Mouse (Mus musculus) neural tube, embryonic 13.5 days (tissue): ENCODE results near the gene Iffo1. TPM values are rescaled to one million over a fixed set of nuclear protein-coding genes. Genes with fewer than 3 reads are reported as not detected.
"Not testable (repeated sequence)": the region's sequence is repeated elsewhere in the genome, so short reads cannot be mapped to it uniquely, and the experiment has no call there.

Experiments used
- ATAC-seq: fragments of 200-750 bp; cut with Nextera tagmentation; 2 replicates; pipeline ENCODE4 v1.8.0; 2017; ENCODE audit warnings: low read depth, mild to moderate bottlenecking, moderate TSS enrichment, moderate library complexity
- H3K27ac ChIP-seq: fragments of 300-500 bp; sonication (generic); replicated peaks from 2 replicates; pipeline ENCODE4 v1.5.1; 2015; ENCODE audit warnings: moderate library complexity, mild to moderate bottlenecking, inconsistent platforms
- H3K27me3 ChIP-seq: fragments of 300-500 bp; sonication (generic); 2 replicates; pipeline ENCODE4 v1.6.1; 2015; ENCODE audit warnings: mild to moderate bottlenecking, inconsistent platforms
- H3K36me3 ChIP-seq: fragments of 300-500 bp; sonication (generic); 2 replicates; pipeline ENCODE4 v1.6.1; 2015; ENCODE audit warnings: mild to moderate bottlenecking, inconsistent platforms
- H3K4me1 ChIP-seq: fragments of 300-500 bp; sonication (generic); replicated peaks from 2 replicates; pipeline ENCODE4 v1.6.1; 2015; ENCODE audit warnings: inconsistent platforms
- H3K4me2 ChIP-seq: fragments of 300-500 bp; sonication (generic); 2 replicates; pipeline ENCODE4 v1.6.1; 2015; ENCODE audit warnings: inconsistent platforms, mild to moderate bottlenecking, moderate library complexity
- H3K4me3 ChIP-seq: fragments of 300-500 bp; sonication (generic); 2 replicates; pipeline ENCODE4 v1.5.1; 2015; ENCODE audit warnings: mild to moderate bottlenecking, inconsistent platforms
- H3K9ac ChIP-seq: fragments of 300-500 bp; sonication (generic); 2 replicates; pipeline ENCODE4 v1.6.1; 2015; ENCODE audit warnings: moderate library complexity, mild to moderate bottlenecking, inconsistent platforms
- H3K9me3 ChIP-seq: fragments of 300-500 bp; sonication (generic); 2 replicates; pipeline ENCODE4 v1.6.1; 2016; ENCODE audit warnings: inconsistent platforms
- WGBS: fragments of 180-500 bp; shearing (Covaris S2); methylation state at CpG from one replicate; pipeline ENCODE4 v1.1.7; 2015; 5-methylcytosine and 5-hydroxymethylcytosine counted together
- polyA plus RNA-seq: library from polyadenylated mRNA; unstranded; fragments of >200 nt; fragmentation: Nextera tagmentation; extraction: Ambion mirVana; gene quantifications from 2 replicates; pipeline ENCODE4 v1.2.1, GENCODE M21; 2015

The Iffo1 gene
- polyA plus RNA-seq, 1 experiment from 2014 or later, result 21.1 TPM

DNA sequence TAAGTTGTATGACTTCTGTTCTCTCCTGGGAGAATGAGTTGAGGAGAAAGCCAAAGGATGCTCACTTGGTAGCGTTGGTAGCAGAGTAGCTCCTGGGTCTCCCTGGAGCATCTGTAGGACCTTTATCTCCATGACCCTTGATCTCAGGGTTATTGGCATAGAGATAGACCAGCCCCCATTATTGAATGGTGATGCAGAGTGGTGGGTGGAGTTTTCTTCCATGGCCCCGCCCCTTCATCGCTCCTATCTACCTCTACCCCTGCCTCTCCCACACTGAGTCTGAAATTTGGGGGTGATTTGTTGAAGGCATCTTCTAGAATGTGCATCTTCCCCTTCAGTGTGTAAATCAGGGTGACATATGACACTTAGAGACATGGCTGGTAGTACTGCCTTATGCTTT lies 11.4 kb downstream of the Iffo1 start:
- no peak for ATAC-seq
- WGBS, result 86% methylated on average over 3 of the region's 3 CpGs
- H3K9me3 ChIP-seq, result no peaks in the 10 kb centered on the region

DNA sequence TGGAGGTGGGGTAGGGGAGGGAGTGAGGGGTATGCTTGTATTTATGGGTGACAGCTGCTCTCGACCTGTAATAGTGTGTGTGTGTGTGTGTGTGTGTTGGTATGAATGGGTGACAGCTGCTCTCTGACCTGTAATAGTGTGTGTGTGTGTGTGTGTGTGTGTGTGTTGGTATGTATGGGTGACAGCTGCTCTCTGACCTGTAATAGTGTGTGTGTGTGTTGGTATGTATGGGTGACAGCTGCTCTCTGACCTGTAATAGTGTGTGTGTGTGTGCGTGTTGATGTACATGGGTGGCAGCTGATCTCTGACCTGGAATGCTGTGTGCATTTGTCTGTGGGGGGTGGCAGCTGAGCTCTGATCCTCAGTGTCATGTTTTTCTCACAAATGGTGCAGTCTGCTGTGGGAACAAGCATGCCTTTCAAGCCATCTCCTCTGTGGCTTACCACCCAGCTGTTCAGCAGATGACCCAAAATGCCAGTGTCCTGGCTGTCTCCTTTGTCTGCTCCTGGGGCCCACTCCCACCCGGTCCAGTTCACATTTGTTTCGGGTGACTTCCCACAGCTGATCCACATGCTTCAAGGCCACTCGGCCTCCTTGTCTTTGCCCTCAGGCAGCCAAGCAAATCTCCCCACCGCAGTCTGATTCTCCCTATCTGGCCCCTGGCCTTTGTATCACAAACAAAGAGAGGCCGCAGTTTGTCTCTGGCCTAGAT lies 12.0 kb downstream of the Iffo1 start:
- 12% methylated on average over 7 of the region's 7 CpGs for WGBS
- Histone ChIP-seq H3K27ac (peak overlapping the region; percentile 75), H3K4me1 (peaks cover 27% of the 10 kb centered on the region), H3K4me2 (no peak overlapping the region), H3K9me3 (no peaks in the 10 kb centered on the region), H3K4me3 (no peak overlapping the region), H3K9ac (peak overlapping the region; percentile 31; the same call in 1 of the 2 replicates), H3K36me3 (peaks cover 75% of the 10 kb centered on the region), H3K27me3 (no peaks in the 10 kb centered on the region)
- ATAC-seq, result no peak

More for the DNA sequence above, 11.4 kb downstream of the Iffo1 start:
- Histone ChIP-seq H3K27ac (no peak overlapping the region), H3K36me3 (peaks cover 79% of the 10 kb centered on the region), H3K27me3 (no peaks in the 10 kb centered on the region), H3K4me1 (peaks cover 25% of the 10 kb centered on the region), H3K9ac (no peak overlapping the region), H3K4me3 (no peak overlapping the region), H3K4me2 (no peak overlapping the region)

DNA sequence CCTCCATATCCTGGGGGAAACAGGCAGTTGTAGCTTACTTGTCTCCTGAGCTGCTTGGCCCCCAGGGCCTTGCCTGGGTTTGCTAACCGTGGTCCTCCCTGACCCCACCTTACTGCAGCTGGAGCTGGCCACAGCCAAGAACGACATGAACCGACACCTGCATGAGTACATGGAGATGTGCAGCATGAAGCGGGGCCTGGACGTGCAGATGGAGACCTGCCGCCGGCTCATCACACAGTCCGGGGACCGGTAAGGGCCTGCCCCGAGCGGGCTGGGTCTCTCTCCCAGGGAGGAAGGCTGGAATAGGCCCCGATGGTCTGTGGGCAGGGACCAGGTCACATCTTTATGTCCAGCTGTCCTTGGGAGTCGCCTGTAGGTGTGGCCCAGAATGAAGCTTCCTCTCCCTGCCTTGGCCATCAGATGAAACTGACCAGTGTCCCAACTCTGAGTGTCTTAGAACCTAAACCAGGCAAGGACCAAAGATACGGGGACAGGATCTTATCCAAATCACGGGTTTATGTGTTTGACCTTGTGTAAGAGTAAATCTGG lies 14.0 kb downstream of the Iffo1 start:
- Histone ChIP-seq H3K9me3 (no peaks in the 10 kb centered on the region), H3K4me2 (no peak overlapping the region), H3K36me3 (peaks cover 67% of the 10 kb centered on the region), H3K9ac (no peak overlapping the region), H3K27me3 (no peaks in the 10 kb centered on the region), H3K4me3 (no peak overlapping the region), H3K4me1 (peaks cover 42% of the 10 kb centered on the region), H3K27ac (no peak overlapping the region)
- 86% methylated on average over 15 of the region's 15 CpGs for WGBS
- ATAC-seq, result no peak

DNA sequence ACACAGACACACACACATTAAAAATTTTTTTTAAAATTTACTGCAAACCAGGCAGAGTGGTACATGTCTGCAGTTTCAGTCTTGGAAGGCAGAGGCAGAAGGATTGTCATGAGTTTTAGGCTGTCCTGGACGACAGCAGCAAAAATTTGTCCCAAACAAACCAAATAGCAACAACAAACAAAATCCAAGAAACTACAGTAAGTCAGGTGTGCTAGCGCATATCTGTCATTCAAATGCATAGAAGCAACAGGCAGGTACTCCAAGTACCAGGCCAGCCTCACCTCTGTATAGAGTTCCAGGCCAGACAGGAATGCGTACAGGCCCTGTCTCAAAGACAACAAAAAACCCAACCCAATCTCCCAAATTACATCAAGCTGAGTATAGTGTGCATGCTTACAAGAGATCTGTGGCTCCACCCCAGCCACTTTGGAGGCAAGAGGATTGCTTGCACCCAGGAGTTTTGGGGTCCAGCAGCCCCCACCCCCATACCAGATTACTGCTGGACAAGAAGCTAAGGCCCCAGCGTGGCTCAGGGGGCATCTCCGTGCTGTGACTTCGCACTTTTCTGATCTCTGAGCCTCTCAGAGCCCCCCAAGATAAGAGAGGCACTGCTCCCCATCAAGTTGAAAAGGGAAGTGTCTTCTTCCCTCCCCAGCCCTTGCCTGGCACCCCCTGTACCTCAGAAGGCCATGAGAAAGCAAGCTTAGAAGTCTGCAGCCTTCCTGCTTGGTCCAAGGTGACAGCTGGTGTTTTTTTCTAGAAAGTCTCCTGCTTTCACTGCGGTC lies 14.9 kb downstream of the Iffo1 start:
- Histone ChIP-seq H3K4me2 (no peak overlapping the region), H3K4me3 (no peak overlapping the region), H3K27ac (peak overlapping the region; percentile 3; the same call in 1 of the 2 replicates), H3K9me3 (no peaks in the 10 kb centered on the region), H3K36me3 (peaks cover 65% of the 10 kb centered on the region), H3K27me3 (no peaks in the 10 kb centered on the region), H3K9ac (no peak overlapping the region), H3K4me1 (peaks cover 47% of the 10 kb centered on the region)
- WGBS, result 87% methylated on average over 7 of the region's 7 CpGs
- ATAC-seq, result no peak

DNA sequence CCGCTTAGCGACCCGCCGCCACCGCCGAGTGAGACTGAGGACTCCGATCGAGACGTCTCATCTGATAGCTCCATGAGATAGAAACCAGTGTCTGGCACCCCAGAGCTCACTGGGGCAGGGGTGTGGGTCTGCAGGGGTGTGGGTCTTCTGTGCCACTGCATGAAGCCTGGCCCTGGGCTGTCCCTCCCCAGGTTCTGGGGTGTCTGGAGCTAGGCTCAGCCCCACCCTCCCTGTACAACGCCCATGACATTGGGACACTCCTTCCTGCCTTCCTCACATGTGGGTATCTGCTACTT lies 15.5 kb downstream of the Iffo1 start:
- Histone ChIP-seq H3K4me1 (peaks cover 47% of the 10 kb centered on the region), H3K27me3 (no peaks in the 10 kb centered on the region), H3K27ac (no peak overlapping the region), H3K36me3 (peaks cover 63% of the 10 kb centered on the region), H3K4me2 (no peak overlapping the region), H3K9me3 (no peaks in the 10 kb centered on the region), H3K9ac (no peak overlapping the region), H3K4me3 (no peak overlapping the region)
- 62% methylated on average over 10 of the region's 10 CpGs for whole genome bisulfite sequencing
- ATAC-seq, result no peak

DNA sequence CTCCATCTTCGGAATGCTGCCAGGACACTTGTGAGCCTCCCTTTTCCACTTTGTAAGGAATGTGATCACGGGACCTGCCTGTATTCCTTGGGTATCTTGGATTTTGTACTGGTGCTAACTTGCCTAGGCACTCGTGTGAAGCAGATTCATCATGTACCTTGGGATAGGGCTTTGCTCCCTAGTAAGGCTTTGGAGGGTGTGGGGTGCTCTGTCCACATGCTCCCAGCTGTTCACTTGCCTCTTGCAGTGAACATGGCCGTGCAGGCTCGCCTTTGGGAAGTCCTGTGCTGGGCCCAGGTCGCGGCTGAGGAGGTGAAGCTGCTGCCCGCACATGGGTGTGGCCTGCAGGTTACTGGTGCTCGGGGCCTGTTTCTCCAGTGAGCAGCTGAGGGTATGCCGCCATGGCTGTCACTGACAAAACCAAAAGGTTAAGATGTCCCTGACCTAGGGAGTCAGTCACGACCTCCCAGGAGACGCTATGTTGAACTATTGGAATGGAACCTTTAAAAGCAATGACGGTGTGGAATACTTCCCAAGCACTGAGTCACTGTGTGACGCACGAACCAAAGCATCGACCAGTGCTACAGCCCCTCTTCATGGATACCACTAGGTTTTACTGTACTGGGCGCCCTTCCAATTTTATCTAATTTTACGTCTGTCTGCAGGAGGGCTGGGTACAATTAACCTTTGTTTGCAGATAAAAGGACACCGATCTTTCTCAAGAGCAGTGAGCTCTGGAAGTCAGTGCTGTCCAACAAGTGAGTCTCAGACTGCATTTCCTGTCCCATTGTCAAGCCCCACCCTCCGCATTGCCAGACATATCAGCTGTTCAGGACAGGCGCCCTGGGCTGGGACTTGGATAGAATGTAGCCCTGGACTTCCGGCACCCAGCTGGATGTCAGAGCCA lies 16.1 kb downstream of the Iffo1 start:
- Histone ChIP-seq H3K9ac (no peak overlapping the region), H3K9me3 (no peaks in the 10 kb centered on the region), H3K4me2 (no peak overlapping the region), H3K36me3 (peaks cover 57% of the 10 kb centered on the region), H3K4me3 (no peak overlapping the region), H3K27me3 (no peaks in the 10 kb centered on the region), H3K4me1 (peaks cover 52% of the 10 kb centered on the region), H3K27ac (no peak overlapping the region)
- 14% methylated on average over 22 of the region's 22 CpGs for WGBS
- ATAC-seq, result no peak

DNA sequence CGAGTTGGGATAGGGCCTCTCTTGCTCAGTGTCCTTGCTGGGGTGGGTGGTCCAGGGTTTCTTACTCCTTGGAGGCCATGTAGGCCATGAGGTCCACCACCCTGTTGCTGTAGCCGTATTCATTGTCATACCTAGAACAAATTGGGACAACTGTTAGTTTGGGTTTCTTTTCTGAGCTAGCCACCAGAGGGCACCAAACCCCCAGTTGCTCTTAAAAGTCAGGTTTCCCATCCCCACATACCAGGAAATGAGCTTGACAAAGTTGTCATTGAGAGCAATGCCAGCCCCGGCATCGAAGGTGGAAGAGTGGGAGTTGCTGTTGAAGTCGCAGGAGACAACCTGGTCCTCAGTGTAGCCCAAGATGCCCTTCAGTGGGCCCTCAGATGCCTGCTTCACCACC lies 16.9 kb downstream of the Iffo1 start:
- H3K36me3 ChIP-seq, result peaks cover 53% of the 10 kb centered on the region
- H3K4me1 ChIP-seq, result peaks cover 55% of the 10 kb centered on the region
- not testable (repeated sequence) for H3K9ac ChIP-seq, H3K4me3 ChIP-seq, H3K9me3 ChIP-seq, H3K27ac ChIP-seq, H3K27me3 ChIP-seq, H3K4me2 ChIP-seq, ATAC-seq
- 11% methylated on average over 4 of the region's 5 CpGs for WGBS

DNA sequence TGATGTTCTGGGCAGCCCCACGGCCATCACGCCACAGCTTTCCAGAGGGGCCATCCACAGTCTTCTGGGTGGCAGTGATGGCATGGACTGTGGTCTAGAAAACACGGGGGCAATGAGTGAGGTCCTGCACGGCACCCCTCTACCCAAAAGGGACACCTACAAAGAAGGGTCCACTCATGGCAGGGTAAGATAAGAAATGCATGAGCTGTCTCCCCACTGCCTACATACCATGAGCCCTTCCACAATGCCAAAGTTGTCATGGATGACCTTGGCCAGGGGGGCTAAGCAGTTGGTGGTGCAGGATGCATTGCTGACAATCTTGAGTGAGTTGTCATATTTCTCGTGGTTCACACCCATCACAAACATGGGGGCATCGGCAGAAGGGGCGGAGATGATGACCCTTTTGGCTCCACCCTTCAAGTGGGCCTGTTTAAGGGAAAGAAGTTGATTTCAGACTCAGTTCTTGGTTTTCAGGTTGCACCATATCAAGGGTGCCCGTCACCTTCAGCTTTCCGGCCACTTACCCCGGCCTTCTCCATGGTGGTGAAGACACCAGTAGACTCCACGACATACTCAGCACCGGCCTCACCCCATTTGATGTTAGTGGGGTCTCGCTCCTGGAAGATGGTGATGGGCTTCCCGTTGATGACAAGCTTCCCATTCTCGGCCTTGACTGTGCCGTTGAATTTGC lies 17.7 kb downstream of the Iffo1 start:
- not testable (repeated sequence) for H3K4me2 ChIP-seq, H3K27me3 ChIP-seq, ATAC-seq, H3K9ac ChIP-seq, H3K4me3 ChIP-seq, H3K27ac ChIP-seq, H3K9me3 ChIP-seq
- H3K36me3 ChIP-seq, result peaks cover 54% of the 10 kb centered on the region
- peaks cover 55% of the 10 kb centered on the region for H3K4me1 ChIP-seq
- 78% methylated on average over 12 of the region's 16 CpGs for WGBS

DNA sequence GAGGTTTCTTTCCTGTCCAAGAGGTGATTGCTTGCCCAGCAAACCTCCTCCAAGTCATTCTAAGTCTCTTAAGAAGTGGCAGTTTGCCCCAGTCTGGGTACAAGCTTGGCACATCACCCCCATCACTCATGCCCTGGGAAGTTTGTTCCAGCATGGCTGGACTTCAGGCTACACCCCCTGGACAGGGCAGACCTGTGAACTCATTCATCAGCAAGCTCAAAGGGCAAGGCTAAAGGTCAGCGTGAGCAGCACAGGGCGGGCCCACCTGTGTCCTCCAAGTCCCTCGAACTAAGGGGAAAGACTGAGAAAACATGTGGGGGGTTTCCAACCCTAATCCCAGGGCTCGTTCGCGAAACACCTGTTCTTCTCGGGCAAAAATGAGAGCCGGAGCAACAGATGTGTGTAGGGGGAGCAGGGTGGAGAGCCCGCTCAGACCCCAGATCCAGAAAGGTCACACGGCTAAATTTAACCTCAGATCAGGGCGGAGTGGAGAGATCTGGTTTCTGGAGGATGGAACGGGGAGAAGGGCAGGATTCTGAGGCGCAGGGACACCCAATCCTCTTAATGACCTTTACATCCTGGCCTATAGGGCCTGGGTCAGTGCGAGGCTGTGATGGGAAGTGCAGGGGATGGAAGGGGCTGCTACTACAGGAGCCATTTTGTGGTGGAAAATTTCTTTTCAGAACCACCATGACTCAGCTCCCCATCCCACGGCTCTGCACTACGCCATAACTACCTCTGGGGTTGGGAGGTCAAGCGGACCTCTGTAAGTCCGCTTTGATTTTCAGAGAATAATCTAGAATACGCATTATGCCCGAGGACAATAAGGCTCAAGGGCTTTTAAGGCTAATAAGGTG lies 19.0 kb downstream of the Iffo1 start:
- Histone ChIP-seq H3K4me2 (peak overlapping the region; percentile 97), H3K9ac (peak overlapping the region; percentile 97), H3K36me3 (peaks cover 57% of the 10 kb centered on the region), H3K4me1 (peaks cover 53% of the 10 kb centered on the region), H3K9me3 (no peaks in the 10 kb centered on the region), H3K4me3 (peak overlapping the region; percentile 98), H3K27ac (peak overlapping the region; percentile 95), H3K27me3 (no peaks in the 10 kb centered on the region)
- ATAC-seq, result no peak
- 7% methylated on average over 20 of the region's 20 CpGs for WGBS

DNA sequence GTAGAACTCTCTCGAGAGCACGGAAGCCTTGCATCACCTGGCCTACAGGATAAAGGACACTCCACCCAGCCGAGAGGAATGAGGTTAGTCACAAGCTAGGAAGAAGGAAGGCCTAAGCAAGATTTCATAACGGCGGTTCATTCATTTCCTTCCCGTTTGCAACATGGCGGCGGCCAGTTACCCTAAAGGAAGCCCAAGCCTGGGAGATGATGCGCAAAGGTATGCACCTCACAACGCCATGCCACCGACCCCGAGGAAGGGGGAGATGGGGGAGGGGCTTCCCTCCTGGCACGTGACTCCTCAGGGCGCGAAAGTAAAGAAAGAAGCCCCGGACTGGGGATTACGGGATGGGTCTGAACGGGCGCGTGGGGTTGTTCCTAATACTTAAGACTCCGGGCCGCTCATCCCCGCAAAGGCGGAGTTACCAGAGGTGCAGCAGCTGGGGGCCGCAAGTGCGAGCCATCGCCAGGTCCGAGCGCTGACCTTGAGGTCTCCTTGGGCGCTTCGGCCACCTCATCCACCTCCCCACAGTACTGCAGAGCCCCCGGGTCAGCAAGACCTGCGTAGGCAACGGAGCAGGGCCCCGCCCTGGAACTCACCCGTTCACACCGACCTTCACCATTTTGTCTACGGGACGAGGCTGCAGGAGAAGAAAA lies 19.8 kb downstream of the Iffo1 start:
- ATAC-seq, result peak; percentile 55
- Histone ChIP-seq H3K9me3 (no peaks in the 10 kb centered on the region), H3K9ac (peak overlapping the region; percentile 97), H3K4me1 (peaks cover 53% of the 10 kb centered on the region), H3K4me2 (peak overlapping the region; percentile 97), H3K27me3 (no peaks in the 10 kb centered on the region), H3K4me3 (peak overlapping the region; percentile 98), H3K27ac (peak overlapping the region; percentile 95), H3K36me3 (peaks cover 57% of the 10 kb centered on the region)
- WGBS, result 0% methylated on average over 39 of the region's 39 CpGs
